Mouse (Mus musculus) neural tube, embryonic 15.5 days (tissue): ENCODE measurements around the gene Ttyh1. TPM values are rescaled to one million over a fixed set of nuclear protein-coding genes. Genes with fewer than 3 reads are reported as not detected.
A peak's percentile ranks its signal among the peaks of the same experiment; 100 is the strongest.

ENCODE experiments used
- ATAC-seq: fragments of 200-750 bp; cut with Nextera tagmentation; 2 replicates; pipeline ENCODE4 v1.8.0; 2017; ENCODE audit warnings: mild to moderate bottlenecking, moderate TSS enrichment, moderate library complexity; ENCODE audit not compliant: low FRiP score
- H3K27ac ChIP-seq: fragments of 300-500 bp; sonication (generic); replicated peaks from 2 replicates; pipeline ENCODE4 v1.5.1; 2015; ENCODE audit warnings: mild to moderate bottlenecking, inconsistent platforms
- H3K27me3 ChIP-seq: fragments of 300-500 bp; sonication (generic); replicated peaks from 2 replicates; pipeline ENCODE4 v1.6.1; 2015; ENCODE audit warnings: inconsistent platforms
- H3K36me3 ChIP-seq: fragments of 300-500 bp; sonication (generic); 2 replicates; pipeline ENCODE4 v1.6.1; 2015; ENCODE audit warnings: inconsistent platforms
- H3K4me1 ChIP-seq: fragments of 300-500 bp; sonication (generic); 2 replicates; pipeline ENCODE4 v1.6.1; 2015; ENCODE audit warnings: inconsistent platforms
- H3K4me2 ChIP-seq: fragments of 300-500 bp; sonication (generic); 2 replicates; pipeline ENCODE4 v1.6.1; 2015; ENCODE audit warnings: inconsistent platforms, mild to moderate bottlenecking, moderate library complexity
- H3K4me3 ChIP-seq: fragments of 300-500 bp; sonication (generic); replicated peaks from 2 replicates; pipeline ENCODE4 v1.5.1; 2015; ENCODE audit warnings: mild to moderate bottlenecking, inconsistent platforms
- H3K9ac ChIP-seq: fragments of 300-500 bp; sonication (generic); replicated peaks from 2 replicates; pipeline ENCODE4 v1.6.1; 2015; ENCODE audit warnings: mild to moderate bottlenecking, inconsistent platforms
- H3K9me3 ChIP-seq: fragments of 300-500 bp; sonication (generic); replicated peaks from 2 replicates; pipeline ENCODE4 v1.6.1; 2016; ENCODE audit warnings: inconsistent platforms
- WGBS: fragments of 180-500 bp; shearing (Covaris S2); methylation state at CpG from one replicate; pipeline ENCODE4 v1.1.7; 2015; ENCODE audit warnings: mixed read lengths; 5-methylcytosine and 5-hydroxymethylcytosine counted together
- polyA plus RNA-seq: library from polyadenylated mRNA; unstranded; fragments of >200 nt; fragmentation: Nextera tagmentation; extraction: Ambion mirVana; gene quantifications from 2 replicates; pipeline ENCODE4 v1.2.1, GENCODE M21; 2015

The Ttyh1 gene
- polyA plus RNA-seq, 1 experiment from 2014 or later, result 155 TPM

GRCm38 (mm10) chr7:4136404-4136770 lies 17.2 kb downstream of the Ttyh1 start:
- peak overlapping the region; percentile 67 for H3K4me2 ChIP-seq
- peak; percentile 37 for ATAC-seq
- H3K27ac ChIP-seq, result peak overlapping the region; percentile 99
- H3K4me3 ChIP-seq, result peak overlapping the region; percentile 87
- H3K9me3 ChIP-seq, result no peaks in the 10 kb centered on the region
- H3K36me3 ChIP-seq, result peaks cover 29% of the 10 kb centered on the region
- under 1% methylated on average over 16 of the region's 16 CpGs for WGBS
- peaks cover 38% of the 10 kb centered on the region for H3K4me1 ChIP-seq
- H3K9ac ChIP-seq, result peak overlapping the region; percentile 82
- no peaks in the 10 kb centered on the region for H3K27me3 ChIP-seq

- Histone ChIP-seq H3K9me3 (no peaks in the 10 kb centered on the region), H3K4me2 (peak within 1 kb of the TSS; percentile 67), H3K36me3 (peaks cover 35% of the 10 kb centered on the region), H3K4me3 (peak within 1 kb of the TSS; percentile 87), H3K27ac (peak within 1 kb of the TSS; percentile 99), H3K27me3 (no peaks in the 10 kb centered on the region), H3K4me1 (peaks cover 33% of the 10 kb centered on the region), H3K9ac (peak within 1 kb of the TSS; percentile 82)
- peak; percentile 99 for ATAC-seq
- WGBS, result under 1% methylated on average over 77 of the region's 78 CpGs
Observed at GRCm38 (mm10) chr7:4136771-4137531, 17.7 kb downstream of the Ttyh1 start, which contains the start of gene Leng8. Gene Leng8 (plus strand): TSS chr7:4137039.

GRCm38 (mm10) chr7:4137746-4138145 lies 18.5 kb downstream of the Ttyh1 start:
- Histone ChIP-seq H3K4me3 (peak overlapping the region; percentile 87), H3K4me2 (peak overlapping the region; percentile 67), H3K4me1 (peaks cover 30% of the 10 kb centered on the region), H3K27me3 (no peaks in the 10 kb centered on the region), H3K9me3 (no peaks in the 10 kb centered on the region), H3K36me3 (peaks cover 43% of the 10 kb centered on the region), H3K9ac (peak overlapping the region; percentile 82), H3K27ac (peak overlapping the region; percentile 99)
- 48% methylated on average over 3 of the region's 3 CpGs for WGBS
- ATAC-seq, result no peak

- Histone ChIP-seq H3K4me1 (peaks cover 26% of the 10 kb centered on the region), H3K4me2 (peak overlapping the region; percentile 67), H3K36me3 (peaks cover 47% of the 10 kb centered on the region), H3K9ac (peak overlapping the region; percentile 82), H3K9me3 (no peaks in the 10 kb centered on the region), H3K4me3 (peak overlapping the region; percentile 87), H3K27me3 (no peaks in the 10 kb centered on the region), H3K27ac (peak overlapping the region; percentile 99; the same call in 1 of the 2 replicates)
- WGBS, result 84% methylated on average over 2 of the region's 2 CpGs
- no peak for ATAC-seq
Observed at GRCm38 (mm10) chr7:4138181-4138580, 19.0 kb downstream of the Ttyh1 start.

- Histone ChIP-seq H3K36me3 (peaks cover 52% of the 10 kb centered on the region), H3K27me3 (no peaks in the 10 kb centered on the region), H3K9me3 (no peaks in the 10 kb centered on the region), H3K4me2 (peak overlapping the region; percentile 67), H3K9ac (no peak overlapping the region), H3K27ac (no peak overlapping the region), H3K4me1 (peaks cover 26% of the 10 kb centered on the region), H3K4me3 (0 out of 2 replicates have a peak overlapping the region, but pooled peaks have one; percentile 87)
- no peak for ATAC-seq
- 91% methylated on average over 7 of the region's 7 CpGs for WGBS
Observed at GRCm38 (mm10) chr7:4138671-4139070, 19.5 kb downstream of the Ttyh1 start.

- Histone ChIP-seq H3K27ac (no peak overlapping the region), H3K4me1 (peaks cover 26% of the 10 kb centered on the region), H3K9me3 (no peaks in the 10 kb centered on the region), H3K27me3 (no peaks in the 10 kb centered on the region), H3K4me3 (no peak overlapping the region), H3K4me2 (no peak overlapping the region), H3K9ac (no peak overlapping the region), H3K36me3 (peaks cover 59% of the 10 kb centered on the region)
- WGBS, result 96% methylated on average over 5 of the region's 5 CpGs
- ATAC-seq, result no peak
Observed at GRCm38 (mm10) chr7:4139391-4139790, 20.2 kb downstream of the Ttyh1 start.

- Histone ChIP-seq H3K4me3 (no peak overlapping the region), H3K4me1 (peaks cover 14% of the 10 kb centered on the region), H3K9ac (no peak overlapping the region), H3K27me3 (no peaks in the 10 kb centered on the region), H3K4me2 (no peak overlapping the region), H3K36me3 (peaks cover 83% of the 10 kb centered on the region), H3K9me3 (no peaks in the 10 kb centered on the region), H3K27ac (no peak overlapping the region)
- ATAC-seq, result no peak
- WGBS, result 95% methylated on average over 6 of the region's 6 CpGs
Observed at GRCm38 (mm10) chr7:4141648-4142325, 22.6 kb downstream of the Ttyh1 start.

GRCm38 (mm10) chr7:4142796-4143445 lies 23.7 kb downstream of the Ttyh1 start:
- Histone ChIP-seq H3K36me3 (peaks cover 94% of the 10 kb centered on the region), H3K9ac (no peak overlapping the region), H3K27me3 (no peaks in the 10 kb centered on the region), H3K27ac (no peak overlapping the region), H3K4me3 (no peak overlapping the region), H3K4me1 (peaks cover 18% of the 10 kb centered on the region), H3K9me3 (no peaks in the 10 kb centered on the region), H3K4me2 (no peak overlapping the region)
- ATAC-seq, result no peak
- over 99% methylated on average over 10 of the region's 10 CpGs for WGBS

GRCm38 (mm10) chr7:4143506-4143905 lies 24.3 kb downstream of the Ttyh1 start:
- H3K4me1 ChIP-seq, result peaks cover 18% of the 10 kb centered on the region
- H3K9me3 ChIP-seq, result no peaks in the 10 kb centered on the region
- no peak overlapping the region for H3K27ac ChIP-seq
- no peaks in the 10 kb centered on the region for H3K27me3 ChIP-seq
- no peak overlapping the region for H3K9ac ChIP-seq
- ATAC-seq, result no peak
- H3K36me3 ChIP-seq, result peaks cover 98% of the 10 kb centered on the region
- H3K4me2 ChIP-seq, result no peak overlapping the region
- 98% methylated on average over 19 of the region's 19 CpGs for WGBS
- no peak overlapping the region for H3K4me3 ChIP-seq

- H3K9ac ChIP-seq, result no peak overlapping the region
- no peak overlapping the region for H3K4me2 ChIP-seq
- H3K4me3 ChIP-seq, result no peak overlapping the region
- WGBS, result 98% methylated on average over 13 of the region's 13 CpGs
- H3K36me3 ChIP-seq, result peaks cover 92% of the 10 kb centered on the region
- peaks cover 17% of the 10 kb centered on the region for H3K4me1 ChIP-seq
- ATAC-seq, result no peak
- H3K27ac ChIP-seq, result no peak overlapping the region
- H3K27me3 ChIP-seq, result no peaks in the 10 kb centered on the region
- no peaks in the 10 kb centered on the region for H3K9me3 ChIP-seq
Observed at GRCm38 (mm10) chr7:4144046-4144445, 24.8 kb downstream of the Ttyh1 start.

GRCm38 (mm10) chr7:4144766-4145551 lies 25.8 kb downstream of the Ttyh1 start:
- H3K36me3 ChIP-seq, result peaks cover 83% of the 10 kb centered on the region
- H3K27ac ChIP-seq, result no peak overlapping the region
- no peak overlapping the region for H3K4me2 ChIP-seq
- no peak overlapping the region for H3K4me3 ChIP-seq
- H3K9me3 ChIP-seq, result no peaks in the 10 kb centered on the region
- no peak for ATAC-seq
- H3K4me1 ChIP-seq, result peaks cover 20% of the 10 kb centered on the region
- H3K9ac ChIP-seq, result no peak overlapping the region
- no peaks in the 10 kb centered on the region for H3K27me3 ChIP-seq
- 96% methylated on average over 20 of the region's 20 CpGs for WGBS
